Mouse (Mus musculus) urinary bladder, postnatal 4 days (tissue): ENCODE data around the gene Rnf207.

Experiments
- DNase-seq, 2 experiments: peaks; one replicate each; pipeline ENCODE4 v3.0.0; 2021 to 2022; ENCODE audit warnings: low spot score in 2 of 2

Rnf207 gene

GRCm38 (mm10) chr4:152294188-152294929, 24.4 kb downstream of the Rnf207 start:
- no peak for DNase-seq

- DNase-seq = no peak
Observed at GRCm38 (mm10) chr4:152292102-152292765, 26.6 kb downstream of the Rnf207 start.

GRCm38 (mm10) chr4:152291562-152291961, 27.2 kb downstream of the Rnf207 start, which contains the start of gene Hes3:
Gene Hes3 (minus strand): TSS chr4:152291662.
- DNase-seq = no peak

GRCm38 (mm10) chr4:152290991-152291390, 27.8 kb downstream of the Rnf207 start:
- DNase-seq = no peak

- DNase-seq = no peak
Observed at GRCm38 (mm10) chr4:152290385-152290784, 28.4 kb downstream of the Rnf207 start.

GRCm38 (mm10) chr4:152288398-152288945, 30.3 kb downstream of the Rnf207 start:
- DNase-seq = no peak

- DNase-seq = no peak
Observed at GRCm38 (mm10) chr4:152287317-152288120, 31.3 kb downstream of the Rnf207 start.

GRCm38 (mm10) chr4:152286887-152287286, 31.9 kb downstream of the Rnf207 start:
- DNase-seq = peak; percentile 62 to 73

GRCm38 (mm10) chr4:152286183-152286582, 32.6 kb downstream of the Rnf207 start:
- DNase-seq = no peak

GRCm38 (mm10) chr4:152285505-152285904, 33.3 kb downstream of the Rnf207 start:
- peak in 1 of 2 experiments; percentile 49 for DNase-seq

- DNase-seq = peak; percentile 81 to 89
Observed at GRCm38 (mm10) chr4:152283186-152283950, 35.4 kb downstream of the Rnf207 start.

GRCm38 (mm10) chr4:152282721-152283120, 36.1 kb downstream of the Rnf207 start:
- no peak for DNase-seq

GRCm38 (mm10) chr4:152281601-152282000, 37.2 kb downstream of the Rnf207 start:
- no peak for DNase-seq

GRCm38 (mm10) chr4:152278986-152279385, 39.8 kb downstream of the Rnf207 start:
- DNase-seq = no peak

GRCm38 (mm10) chr4:152277916-152278315, 40.9 kb downstream of the Rnf207 start:
- DNase-seq = no peak

GRCm38 (mm10) chr4:152276389-152277347, 42.1 kb downstream of the Rnf207 start:
- no peak for DNase-seq

- DNase-seq = no peak
Observed at GRCm38 (mm10) chr4:152274681-152275131, 44.1 kb downstream of the Rnf207 start.

- peak in 1 of 2 experiments; percentile 71 for DNase-seq
Observed at GRCm38 (mm10) chr4:152273621-152274236, 45.1 kb downstream of the Rnf207 start, which contains the start of gene Gpr153. Gene Gpr153 (plus strand): TSS chr4:152274232.

- no peak for DNase-seq
Observed at GRCm38 (mm10) chr4:152273191-152273590, 45.6 kb downstream of the Rnf207 start.
